Mouse (Mus musculus): ENCODE results near the gene Gm10282. TPM values are rescaled to one million over a fixed set of nuclear protein-coding genes. Genes with fewer than 3 reads are reported as not detected.

Gm10282 gene
- polyA plus RNA-seq, 1 experiment from 2014 or later = 10.9 TPM

DNA sequence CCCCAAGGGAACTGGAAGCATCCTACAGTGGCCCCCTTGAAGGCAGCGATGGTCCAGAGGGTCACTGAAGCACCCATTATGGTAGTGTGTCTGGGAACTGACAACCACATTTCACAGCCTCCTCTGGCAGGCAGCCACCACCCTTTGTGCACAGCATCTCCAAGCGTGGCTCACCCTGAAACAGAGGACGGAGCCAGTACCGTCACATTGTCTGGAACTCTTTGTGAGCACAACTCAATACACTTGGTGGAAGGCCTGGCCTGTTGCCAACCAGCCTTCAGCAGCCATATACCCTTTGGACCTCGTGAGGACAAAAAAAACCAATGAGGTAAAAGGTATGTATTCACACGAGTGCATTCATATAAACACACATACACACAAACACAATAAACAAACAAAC lies 3.2 kb upstream of the Gm10282 start:
- no peak overlapping the region for H3K4me2 ChIP-seq
- H3K4me1 ChIP-seq = no peaks in the 10 kb centered on the region
- no peaks in the 10 kb centered on the region for H3K9me3 ChIP-seq (replicated peaks)
- ATAC-seq (ENCODE audit: low FRiP score) = no peak
- H3K9ac ChIP-seq (replicated peaks) = no peak overlapping the region
- WGBS = 45% methylated on average over 6 of the region's 6 CpGs
- H3K27me3 ChIP-seq (replicated peaks) = no peaks in the 10 kb centered on the region
- no peak overlapping the region for H3K4me3 ChIP-seq (replicated peaks)
- H3K36me3 ChIP-seq = no peaks in the 10 kb centered on the region
- no peak overlapping the region for H3K27ac ChIP-seq (replicated peaks)

- no peak overlapping the region for H3K4me2 ChIP-seq
- no peak overlapping the region for H3K9ac ChIP-seq (replicated peaks)
- no peak overlapping the region for H3K4me3 ChIP-seq (replicated peaks)
- no peaks in the 10 kb centered on the region for H3K9me3 ChIP-seq (replicated peaks)
- 88% methylated on average over 5 of the region's 5 CpGs for WGBS
- H3K36me3 ChIP-seq = no peaks in the 10 kb centered on the region
- H3K27ac ChIP-seq (replicated peaks) = no peak overlapping the region
- H3K27me3 ChIP-seq (replicated peaks) = no peaks in the 10 kb centered on the region
- H3K4me1 ChIP-seq = no peaks in the 10 kb centered on the region
- ATAC-seq (ENCODE audit: low FRiP score) = no peak
These were observed 1.9 kb upstream of the Gm10282 start for GRCm38 (mm10) chr8:72306913-72307312.

DNA sequence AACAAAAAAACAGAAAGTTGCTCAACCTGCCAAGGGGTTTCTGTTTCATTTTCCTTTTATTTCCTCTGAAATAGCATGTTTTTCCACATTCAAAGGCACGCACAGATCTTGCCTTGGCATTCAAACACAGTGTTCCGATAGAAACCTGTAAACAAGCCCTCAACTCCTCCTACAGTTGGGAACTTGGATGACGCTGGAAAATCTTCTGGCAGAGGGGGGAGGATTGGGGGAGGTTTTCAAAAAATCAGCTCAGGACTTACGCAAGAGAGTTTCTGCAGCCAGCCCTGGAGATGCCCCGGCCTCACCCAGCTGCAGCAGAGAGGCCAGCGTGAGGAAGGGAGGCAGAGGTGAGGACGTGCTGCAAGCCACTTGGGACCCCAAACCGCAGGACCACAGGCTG lies 1.4 kb downstream of the Gm10282 start:
- ATAC-seq (ENCODE audit: low FRiP score) = no peak
- Histone ChIP-seq H3K9ac (replicated peaks) (no peak overlapping the region), H3K4me2 (no peak overlapping the region), H3K4me3 (replicated peaks) (no peak overlapping the region), H3K36me3 (no peaks in the 10 kb centered on the region), H3K9me3 (replicated peaks) (no peaks in the 10 kb centered on the region), H3K27ac (replicated peaks) (no peak overlapping the region), H3K4me1 (no peaks in the 10 kb centered on the region), H3K27me3 (replicated peaks) (no peaks in the 10 kb centered on the region)
- 71% methylated on average over 8 of the region's 8 CpGs for WGBS

DNA sequence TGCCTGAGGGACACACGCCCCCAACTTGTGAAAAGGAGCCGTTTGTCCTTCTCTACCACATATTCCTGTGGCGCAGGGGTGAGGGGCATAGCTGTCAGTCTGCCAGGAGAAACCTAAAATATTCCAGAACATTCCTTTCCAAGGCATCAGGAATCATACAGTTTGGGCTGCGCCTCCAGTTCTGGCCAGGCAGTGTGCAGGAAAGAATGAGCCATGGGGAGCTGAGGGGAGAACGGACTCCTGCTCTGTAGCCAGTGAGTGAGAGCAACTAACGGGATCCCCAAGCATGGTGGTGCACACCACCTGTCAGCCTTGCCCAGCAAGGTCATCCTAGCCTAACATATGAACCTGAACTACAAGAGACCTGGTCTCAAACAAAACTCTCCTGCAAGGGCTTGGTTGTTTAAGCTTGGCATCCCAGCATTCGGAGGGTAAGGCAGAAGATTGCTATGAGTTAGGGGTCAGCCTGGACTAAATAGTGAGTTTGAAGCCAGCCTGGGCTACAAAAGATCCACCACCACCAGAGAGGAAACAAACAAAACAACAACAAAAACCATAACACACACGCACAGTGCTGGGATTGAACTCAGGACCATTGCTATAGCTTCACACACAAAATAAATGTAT lies 2.0 kb downstream of the Gm10282 start:
- 71% methylated on average over 8 of the region's 8 CpGs for WGBS
- no peak overlapping the region for H3K4me2 ChIP-seq

GRCm38 (mm10) chr8:72301497-72301896 lies 3.6 kb downstream of the Gm10282 start:
- Histone ChIP-seq H3K36me3 (no peaks in the 10 kb centered on the region), H3K9ac (replicated peaks) (no peak overlapping the region), H3K27me3 (replicated peaks) (no peaks in the 10 kb centered on the region), H3K4me3 (replicated peaks) (no peak overlapping the region), H3K4me2 (no peak overlapping the region), H3K4me1 (no peaks in the 10 kb centered on the region), H3K27ac (replicated peaks) (no peak overlapping the region), H3K9me3 (replicated peaks) (no peaks in the 10 kb centered on the region)
- 76% methylated on average over 5 of the region's 5 CpGs for WGBS
- ATAC-seq (ENCODE audit: low FRiP score) = no peak

More for the DNA sequence above, 2.0 kb downstream of the Gm10282 start:
- no peaks in the 10 kb centered on the region for H3K9me3 ChIP-seq (replicated peaks)
- H3K27ac ChIP-seq (replicated peaks) = no peak overlapping the region
- H3K4me3 ChIP-seq (replicated peaks) = no peak overlapping the region
- H3K36me3 ChIP-seq = no peaks in the 10 kb centered on the region
- ATAC-seq (ENCODE audit: low FRiP score) = no peak
- no peaks in the 10 kb centered on the region for H3K27me3 ChIP-seq (replicated peaks)
- H3K9ac ChIP-seq (replicated peaks) = no peak overlapping the region
- H3K4me1 ChIP-seq = no peaks in the 10 kb centered on the region

- no peak overlapping the region for H3K4me3 ChIP-seq (replicated peaks)
- ATAC-seq (ENCODE audit: low FRiP score) = no peak
- 78% methylated on average over 9 of the region's 9 CpGs for WGBS
- H3K36me3 ChIP-seq = no peaks in the 10 kb centered on the region
- H3K9ac ChIP-seq (replicated peaks) = no peak overlapping the region
- no peak overlapping the region for H3K27ac ChIP-seq (replicated peaks)
- H3K4me2 ChIP-seq = no peak overlapping the region
- peaks cover 2% of the 10 kb centered on the region; the same call in 1 of the 2 replicates for H3K4me1 ChIP-seq
- no peaks in the 10 kb centered on the region for H3K27me3 ChIP-seq (replicated peaks)
- H3K9me3 ChIP-seq (replicated peaks) = no peaks in the 10 kb centered on the region
These were observed 4.2 kb downstream of the Gm10282 start for GRCm38 (mm10) chr8:72300654-72301400.

DNA sequence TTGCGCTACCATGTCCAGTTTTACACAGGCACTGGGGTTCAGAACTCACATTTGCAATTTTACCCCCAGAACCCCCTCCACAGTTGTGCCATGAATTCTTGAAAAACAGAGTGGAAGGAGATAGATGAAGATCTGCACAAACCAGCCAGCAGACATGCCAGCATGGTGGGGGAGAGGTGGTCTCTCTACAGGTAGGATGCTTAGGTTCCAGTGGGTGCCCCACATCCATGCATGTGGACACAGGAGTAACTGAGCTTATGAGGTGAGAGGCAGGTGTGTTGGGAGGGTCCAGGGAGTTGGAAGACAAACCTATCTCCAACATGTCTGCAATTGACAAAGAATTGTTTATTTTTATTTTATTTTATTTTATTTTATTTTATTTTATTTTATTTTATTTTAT lies 6.1 kb downstream of the Gm10282 start:
- no peaks in the 10 kb centered on the region for H3K36me3 ChIP-seq
- WGBS = 91% methylated on average over 1 of the region's 1 CpGs
- H3K4me3 ChIP-seq (replicated peaks) = no peak overlapping the region
- H3K4me2 ChIP-seq = no peak overlapping the region
- no peaks in the 10 kb centered on the region for H3K9me3 ChIP-seq (replicated peaks)
- H3K9ac ChIP-seq (replicated peaks) = no peak overlapping the region
- no peak for ATAC-seq (ENCODE audit: low FRiP score)
- peaks cover 7% of the 10 kb centered on the region; the same call in 1 of the 2 replicates for H3K4me1 ChIP-seq
- no peaks in the 10 kb centered on the region for H3K27me3 ChIP-seq (replicated peaks)
- H3K27ac ChIP-seq (replicated peaks) = no peak overlapping the region

DNA sequence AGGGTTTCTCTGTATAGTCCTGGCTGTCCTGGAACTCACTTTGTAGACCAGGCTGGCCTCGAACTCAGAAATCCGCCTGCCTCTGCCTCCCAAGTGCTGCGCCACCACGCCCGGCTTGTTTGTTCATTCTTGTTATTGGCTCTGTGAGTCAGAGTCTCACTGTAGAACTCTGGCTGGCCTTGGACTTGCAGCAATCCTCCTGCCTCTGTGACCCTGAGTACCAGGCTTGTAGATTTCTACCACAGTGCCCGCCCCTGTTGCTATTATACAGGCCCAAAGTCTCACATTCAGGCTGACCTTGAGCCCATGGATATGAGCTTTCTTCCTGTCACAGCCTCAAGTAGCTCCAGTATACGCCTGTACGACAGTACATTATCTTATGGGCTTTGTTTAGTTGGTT lies 8.5 kb downstream of the Gm10282 start:
- no peaks in the 10 kb centered on the region for H3K27me3 ChIP-seq (replicated peaks)
- 95% methylated on average over 8 of the region's 8 CpGs for WGBS
- H3K4me3 ChIP-seq (replicated peaks) = no peak overlapping the region
- no peak overlapping the region for H3K27ac ChIP-seq (replicated peaks)
- no peak overlapping the region for H3K9ac ChIP-seq (replicated peaks)
- no peak overlapping the region for H3K4me2 ChIP-seq
- H3K36me3 ChIP-seq = no peaks in the 10 kb centered on the region
- H3K9me3 ChIP-seq (replicated peaks) = no peaks in the 10 kb centered on the region
- peaks cover 7% of the 10 kb centered on the region; the same call in 1 of the 2 replicates for H3K4me1 ChIP-seq
- no peak for ATAC-seq (ENCODE audit: low FRiP score)

DNA sequence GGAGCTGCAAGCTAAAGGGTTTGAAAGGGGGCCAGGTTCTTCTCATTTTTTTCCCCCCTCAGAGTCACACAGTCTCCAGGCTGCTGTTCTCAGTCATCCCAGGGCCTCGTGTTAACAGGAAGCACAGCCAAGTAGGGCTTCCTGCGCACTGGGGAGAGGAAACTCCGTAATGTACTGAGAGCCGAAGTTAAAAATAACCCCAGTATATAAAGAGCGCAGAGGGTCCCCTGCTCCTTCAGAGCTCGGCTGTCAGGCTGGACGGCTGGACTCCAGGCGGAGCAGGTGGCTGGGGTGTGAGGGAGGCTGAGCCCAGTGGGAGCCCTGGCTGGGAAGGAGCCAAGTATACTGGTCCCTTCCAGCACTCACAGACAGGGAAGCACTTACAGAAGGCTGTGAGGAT lies 9.4 kb downstream of the Gm10282 start:
- peaks cover 7% of the 10 kb centered on the region; the same call in 1 of the 2 replicates for H3K4me1 ChIP-seq
- 50% methylated on average over 8 of the region's 8 CpGs for WGBS
- H3K9ac ChIP-seq (replicated peaks) = no peak overlapping the region
- H3K36me3 ChIP-seq = no peaks in the 10 kb centered on the region
- ATAC-seq (ENCODE audit: low FRiP score) = peak; percentile 53; the same call in 1 of the 2 replicates
- no peaks in the 10 kb centered on the region for H3K9me3 ChIP-seq (replicated peaks)
- H3K4me3 ChIP-seq (replicated peaks) = no peak overlapping the region
- peak overlapping the region; percentile 13; the same call in 1 of the 2 replicates for H3K4me2 ChIP-seq
- peak overlapping the region; percentile 52 for H3K27ac ChIP-seq (replicated peaks)
- H3K27me3 ChIP-seq (replicated peaks) = no peaks in the 10 kb centered on the region

DNA sequence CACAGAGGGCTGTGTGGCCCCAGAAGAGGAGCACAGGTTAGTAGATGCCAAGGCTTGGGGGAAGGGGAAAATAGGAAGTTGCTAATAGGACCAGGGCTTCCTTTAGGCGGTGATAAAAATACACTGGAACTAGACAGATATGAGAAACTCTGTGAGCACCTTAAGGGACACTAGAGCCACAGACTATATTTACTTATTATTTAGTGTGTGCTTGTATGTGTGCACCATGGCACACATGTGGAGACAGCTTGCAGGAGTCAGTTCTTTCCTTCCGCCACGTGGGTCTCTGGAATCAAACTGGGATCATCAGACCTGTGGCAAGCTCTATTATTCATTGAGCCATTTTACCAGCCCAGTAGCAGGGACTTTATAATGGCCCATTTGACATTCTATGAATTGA lies 9.9 kb downstream of the Gm10282 start:
- WGBS = 72% methylated on average over 3 of the region's 3 CpGs
- H3K4me1 ChIP-seq = peaks cover 7% of the 10 kb centered on the region; the same call in 1 of the 2 replicates
- H3K27ac ChIP-seq (replicated peaks) = peak overlapping the region; percentile 52
- no peak overlapping the region for H3K4me3 ChIP-seq (replicated peaks)
- H3K36me3 ChIP-seq = no peaks in the 10 kb centered on the region
- H3K27me3 ChIP-seq (replicated peaks) = no peaks in the 10 kb centered on the region
- no peak for ATAC-seq (ENCODE audit: low FRiP score)
- H3K9me3 ChIP-seq (replicated peaks) = no peaks in the 10 kb centered on the region
- no peak overlapping the region for H3K9ac ChIP-seq (replicated peaks)
- H3K4me2 ChIP-seq = no peak overlapping the region

- Histone ChIP-seq H3K4me1 (peaks cover 7% of the 10 kb centered on the region; the same call in 1 of the 2 replicates), H3K4me3 (replicated peaks) (no peak overlapping the region), H3K9ac (replicated peaks) (no peak overlapping the region), H3K27me3 (replicated peaks) (no peaks in the 10 kb centered on the region), H3K9me3 (replicated peaks) (no peaks in the 10 kb centered on the region), H3K4me2 (no peak overlapping the region), H3K36me3 (no peaks in the 10 kb centered on the region), H3K27ac (replicated peaks) (no peak overlapping the region)
- ATAC-seq (ENCODE audit: low FRiP score) = no peak
These were observed 11.8 kb downstream of the Gm10282 start for GRCm38 (mm10) chr8:72293309-72293708.

DNA sequence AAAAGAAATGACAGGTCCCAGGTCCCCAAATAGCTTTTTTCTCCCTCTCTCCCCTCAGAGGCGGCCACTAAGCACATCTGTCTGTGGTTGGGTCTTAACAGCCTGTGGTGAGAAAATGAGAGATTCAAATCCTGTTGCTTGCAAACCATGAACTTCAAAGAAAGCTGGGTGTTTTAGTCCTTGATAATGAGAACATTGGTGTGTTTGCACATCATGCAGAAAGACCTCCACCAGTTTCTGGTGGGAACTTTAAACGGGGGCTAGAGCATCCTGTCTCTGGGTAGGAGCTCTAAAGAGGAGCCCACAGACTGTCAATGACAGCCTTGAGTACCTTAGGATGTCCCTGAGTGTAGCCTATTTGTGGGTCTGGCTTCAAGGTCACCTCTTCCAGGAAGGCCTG lies 14.0 kb downstream of the Gm10282 start:
- no peak overlapping the region for H3K4me3 ChIP-seq (replicated peaks)
- 83% methylated on average over 2 of the region's 2 CpGs for WGBS
- no peaks in the 10 kb centered on the region for H3K27me3 ChIP-seq (replicated peaks)
- H3K27ac ChIP-seq (replicated peaks) = no peak overlapping the region
- no peak overlapping the region for H3K9ac ChIP-seq (replicated peaks)
- ATAC-seq (ENCODE audit: low FRiP score) = no peak
- H3K36me3 ChIP-seq = no peaks in the 10 kb centered on the region
- H3K4me2 ChIP-seq = no peak overlapping the region
- no peaks in the 10 kb centered on the region for H3K9me3 ChIP-seq (replicated peaks)
- peaks cover 7% of the 10 kb centered on the region; the same call in 1 of the 2 replicates for H3K4me1 ChIP-seq
